Mouse (Mus musculus) bone marrow, adult 2 months (tissue): ENCODE measurements around the gene Tmem109. TPM values are rescaled to one million over a fixed set of nuclear protein-coding genes. Genes with fewer than 3 reads are reported as not detected.

Experiments used
- H3K27ac ChIP-seq: fragments of 200-500 bp; 2 replicates; pipeline ENCODE4 v1.5.1; 2012; ENCODE audit warnings: low read depth, mild to moderate bottlenecking, control low read depth, inconsistent platforms, low read length; ENCODE audit not compliant: control insufficient read depth, poor library complexity, insufficient read depth
- H3K4me1 ChIP-seq: fragments of 200-500 bp; 2 replicates; pipeline ENCODE4 v1.6.1; 2011; ENCODE audit warnings: low read length; ENCODE audit not compliant: control insufficient read depth, insufficient read depth
- H3K4me3 ChIP-seq: fragments of 200-500 bp; replicated peaks from 2 replicates; pipeline ENCODE3; 2011; ENCODE audit warnings: mild to moderate bottlenecking, low read depth, low read length, control low read depth; ENCODE audit not compliant: control insufficient read depth
- CTCF ChIP-seq: fragments of 200-500 bp; IDR thresholded peaks from 2 replicates; pipeline ENCODE4 v1.5.1; 2011; ENCODE audit warnings: low read length, control low read depth; ENCODE audit not compliant: control insufficient read depth, insufficient read depth
- POLR2A ChIP-seq: fragments of 200-500 bp; IDR thresholded peaks from 2 replicates; pipeline ENCODE4 v1.6.1; 2011; ENCODE audit warnings: low read depth, mild to moderate bottlenecking, control low read depth, low read length, borderline replicate concordance; ENCODE audit not compliant: control insufficient read depth
- WGBS: fragments of 180-500 bp; shearing (Covaris S2); methylation state at CpG from one replicate; pipeline ENCODE4 v1.1.7; 2018; 5-methylcytosine and 5-hydroxymethylcytosine counted together
- polyA plus RNA-seq: library from polyadenylated mRNA; stranded (reverse); fragments of >200 nt; gene quantifications from 2 replicates; pipeline ENCODE4 v1.2.4, GENCODE M21; 2011; ENCODE audit warnings: low replicate concordance; ENCODE audit not compliant: missing spikeins, insufficient read depth, insufficient read length

Tmem109 gene
- polyA plus RNA-seq, 1 experiment: 11.5 TPM

- TF ChIP-seq CTCF (no peak), POLR2A (no peak)
- 6% methylated on average over 16 of the region's 16 CpGs for WGBS
- H3K4me1 ChIP-seq: peaks cover 4% of the 10 kb centered on the region; the same call in 1 of the 2 replicates
- peak overlapping the region; percentile 40 for H3K4me3 ChIP-seq
- peak overlapping the region; percentile 92 for H3K27ac ChIP-seq
Observed at GRCm38 (mm10) chr19:10841721-10842626, 39.8 kb downstream of the Tmem109 start.

DNA sequence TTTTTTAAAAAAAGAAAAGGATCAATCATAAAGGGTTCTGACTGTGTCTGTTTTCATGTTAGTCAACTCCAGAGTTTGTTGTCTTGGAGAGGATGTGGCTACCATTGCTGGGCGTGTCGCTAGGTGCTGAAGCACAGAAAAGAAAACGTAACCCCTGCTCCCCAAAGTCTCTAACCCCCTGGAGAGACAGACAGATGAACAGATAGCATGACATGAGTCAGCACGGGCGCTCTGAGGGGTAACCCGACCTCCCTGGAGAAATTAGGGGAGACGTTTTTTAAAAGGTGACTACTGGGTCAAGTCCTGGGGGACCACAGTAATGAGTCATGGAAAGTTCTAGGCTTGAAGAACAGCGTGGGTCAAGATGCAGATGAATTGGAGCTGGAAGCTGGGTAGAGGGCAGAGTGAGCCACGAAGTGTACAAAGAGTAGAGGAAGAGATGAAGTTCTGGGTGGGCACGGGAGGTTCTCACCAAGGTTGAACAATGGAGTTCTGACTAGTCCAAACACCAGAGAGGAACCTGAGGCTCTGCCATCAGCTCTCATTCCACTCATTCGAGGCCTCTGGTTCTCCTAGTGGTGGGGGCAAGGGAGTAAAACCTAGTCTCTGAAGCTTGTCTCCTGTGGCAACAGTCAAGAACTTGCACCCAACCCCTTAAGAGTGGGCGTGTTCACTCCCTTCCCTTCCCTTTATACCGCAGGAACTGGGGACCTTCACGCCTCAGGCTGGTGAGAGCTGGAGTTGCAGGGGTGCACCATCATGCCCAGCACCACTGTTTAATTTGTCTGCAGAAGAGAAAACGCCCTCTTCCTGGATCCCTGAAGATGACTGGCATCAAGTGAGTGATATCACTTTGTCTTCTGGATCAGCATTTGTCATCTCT is 42.5 kb downstream of the Tmem109 start, which contains the start of gene Slc15a3:
TSS of gene Slc15a3 (plus strand) at position 718 of the 883 bp plus-strand sequence.
- no peak for TF ChIP-seq CTCF
- TF ChIP-seq POLR2A: no peak
- WGBS: 56% methylated on average over 15 of the region's 15 CpGs
- Histone ChIP-seq H3K27ac (no peak within 1 kb of the TSS), H3K4me1 (peaks cover 3% of the 10 kb centered on the region; the same call in 1 of the 2 replicates), H3K4me3 (no peak within 1 kb of the TSS)

DNA sequence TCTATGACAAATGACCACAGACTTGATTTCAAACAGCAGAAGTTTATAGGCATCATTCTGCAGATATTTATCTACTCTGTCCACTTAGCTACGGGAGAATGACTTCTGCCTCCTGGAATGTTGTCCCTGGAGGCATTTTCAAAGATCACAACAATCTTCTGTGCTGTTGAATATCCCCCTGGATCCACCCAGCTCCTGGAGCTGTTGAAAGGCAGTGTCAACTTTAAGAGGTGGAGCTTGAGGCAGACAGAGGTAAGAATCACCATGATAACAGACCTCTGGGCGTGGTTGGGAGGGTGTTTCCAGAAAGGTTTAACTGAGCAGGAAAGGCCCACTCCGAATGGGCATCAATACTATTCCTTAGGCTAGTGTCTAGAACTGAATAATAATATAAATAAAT is 46.1 kb downstream of the Tmem109 start:
- H3K27ac ChIP-seq: no peak overlapping the region
- H3K4me3 ChIP-seq: no peak overlapping the region
- whole genome bisulfite sequencing: 69% methylated on average over 3 of the region's 3 CpGs
- H3K4me1 ChIP-seq: no peaks in the 10 kb centered on the region; the same call in 1 of the 2 replicates
- TF ChIP-seq CTCF: no peak
- TF ChIP-seq POLR2A: no peak

DNA sequence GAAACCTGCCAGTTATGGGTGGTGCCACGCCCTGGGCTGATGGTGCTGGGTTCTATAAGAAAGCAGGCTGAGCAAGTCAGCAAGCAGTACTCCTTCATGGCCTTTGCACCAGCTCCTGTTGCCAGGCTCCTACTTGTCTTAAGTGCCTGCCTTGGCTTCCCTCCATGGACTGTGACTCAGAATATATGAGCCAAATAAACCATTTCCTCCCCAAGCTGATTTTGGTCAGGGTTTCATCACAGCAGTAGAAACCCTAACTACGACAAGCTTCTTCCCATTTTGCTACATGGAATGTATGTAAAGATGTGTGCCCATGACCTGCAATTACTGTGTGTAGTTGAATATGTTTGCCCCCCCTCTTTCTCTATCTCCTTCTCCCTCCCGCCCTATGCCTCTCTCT is 48.2 kb downstream of the Tmem109 start:
- Histone ChIP-seq H3K27ac (no peak overlapping the region), H3K4me3 (no peak overlapping the region), H3K4me1 (peaks cover 2% of the 10 kb centered on the region; the same call in 1 of the 2 replicates)
- TF ChIP-seq CTCF (no peak), POLR2A (no peak)
- WGBS: 56% methylated on average over 3 of the region's 3 CpGs

DNA sequence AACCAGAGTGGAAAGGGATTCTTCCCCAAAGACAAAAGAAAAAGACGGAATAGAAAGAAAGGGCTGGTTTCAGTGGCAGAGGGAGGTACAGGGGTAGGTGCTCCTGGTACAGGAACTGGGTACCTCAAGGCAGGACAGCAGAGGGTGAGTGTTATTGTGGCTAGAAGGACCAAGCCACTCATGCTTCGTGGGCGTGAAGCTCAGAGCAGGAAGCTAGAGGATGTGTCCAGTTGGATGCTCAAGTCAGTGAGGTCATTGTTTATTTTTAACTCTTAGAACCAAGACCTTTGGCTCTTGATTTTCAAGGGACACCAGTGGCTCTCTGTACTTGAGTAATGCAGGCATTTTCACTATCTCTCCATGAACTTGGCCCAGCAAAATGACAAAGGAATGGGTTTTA is 49.8 kb downstream of the Tmem109 start:
- 64% methylated on average over 3 of the region's 3 CpGs for WGBS

GRCm38 (mm10) chr19:10831424-10831823 is 50.4 kb downstream of the Tmem109 start:
- TF ChIP-seq CTCF (peak; percentile 68), POLR2A (no peak)
- Histone ChIP-seq H3K27ac (no peak overlapping the region), H3K4me1 (peaks cover 2% of the 10 kb centered on the region; the same call in 1 of the 2 replicates), H3K4me3 (no peak overlapping the region)
- 4% methylated on average over 5 of the region's 5 CpGs for WGBS

More for the DNA sequence above, 49.8 kb downstream of the Tmem109 start:
- no peak overlapping the region for H3K4me3 ChIP-seq
- no peak overlapping the region for H3K27ac ChIP-seq
- peaks cover 2% of the 10 kb centered on the region; the same call in 1 of the 2 replicates for H3K4me1 ChIP-seq
- no peak for TF ChIP-seq POLR2A
- no peak for TF ChIP-seq CTCF

GRCm38 (mm10) chr19:10829436-10830175 is 52.2 kb downstream of the Tmem109 start, which contains the start of gene Cd6:
Cd6 (minus strand) TSS chr19:10830058.
- H3K27ac ChIP-seq: no peak within 1 kb of the TSS
- H3K4me3 ChIP-seq: peak within 1 kb of the TSS; percentile 25
- peaks cover 2% of the 10 kb centered on the region; the same call in 1 of the 2 replicates for H3K4me1 ChIP-seq
- TF ChIP-seq CTCF (no peak), POLR2A (no peak)
- 39% methylated on average over 16 of the region's 16 CpGs for WGBS

GRCm38 (mm10) chr19:10828321-10828720 is 53.5 kb downstream of the Tmem109 start:
- 70% methylated on average over 5 of the region's 5 CpGs for WGBS
- no peak for TF ChIP-seq CTCF
- no peak for TF ChIP-seq POLR2A
- Histone ChIP-seq H3K4me3 (no peak overlapping the region), H3K4me1 (peaks cover 2% of the 10 kb centered on the region; the same call in 1 of the 2 replicates), H3K27ac (0 out of 2 replicates have a peak overlapping the region, but pooled peaks have one; percentile 5)
